Comparison of ENCODE assay signal across 9 mouse cellular contexts in the genomic region with DNA sequence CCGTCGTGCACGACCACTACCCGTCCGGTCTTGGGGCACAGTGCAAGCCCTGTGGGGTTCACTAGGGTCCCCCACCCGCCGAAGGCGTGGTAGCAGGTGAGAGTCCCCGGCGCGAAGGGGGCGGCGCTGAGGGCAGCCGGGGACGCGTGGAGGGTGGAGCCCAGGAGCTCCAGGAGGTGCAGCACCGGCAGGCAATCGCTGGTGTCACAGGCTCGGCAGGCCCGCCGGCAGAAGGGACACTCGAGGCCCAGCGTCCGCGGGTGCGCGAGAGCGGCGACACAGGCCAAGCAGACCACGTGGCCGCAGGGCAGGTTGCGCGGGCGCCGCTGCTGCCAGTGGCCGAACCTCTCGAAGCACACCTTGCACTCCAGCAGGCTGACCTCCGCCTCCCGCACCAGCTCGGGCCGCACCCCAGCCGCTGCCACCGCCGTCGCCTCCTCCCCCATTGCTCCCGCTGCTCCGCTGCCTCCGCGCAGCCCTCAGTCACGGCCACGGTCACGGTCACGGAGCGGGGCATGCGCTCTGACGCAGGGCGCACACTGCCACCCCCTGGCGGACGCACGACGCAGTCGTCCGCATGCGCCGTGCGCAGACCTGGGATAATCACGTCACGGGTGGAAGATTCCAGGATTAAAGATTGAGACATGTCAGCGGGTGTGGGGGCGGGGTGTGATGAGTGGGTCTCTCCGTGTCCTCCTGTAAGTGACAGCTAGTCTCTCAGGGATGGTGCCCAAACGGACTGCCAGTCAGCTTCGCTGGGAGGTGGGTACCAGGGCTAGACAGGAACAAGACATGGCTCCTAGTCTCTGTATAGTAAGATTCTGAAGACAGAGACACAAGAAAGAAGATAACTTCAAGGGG. TPM values are rescaled to one million over a fixed set of nuclear protein-coding genes. Genes with fewer than 3 reads are reported as not detected.
DNase-seq lines count a peak whose midpoint lies in the region; ATAC-seq lines count a peak whose summit lies in the region.
"Had no signal": no experiment of that assay in that cellular context is flagged by ENCODE, and none has a peak within 500 bp of the region (broad histone marks: within the 10 kb centered on the region; RNA-seq: fewer than 3 reads in every experiment).

Nhlrc1 (minus strand) TSS at position 517 of the 861 bp plus-strand sequence.

- peak within 1 kb of the TSS; percentile 52 for H3K4me3 ChIP-seq in intestine, embryonic 14.5 days (ENCODE audit: low read depth, low read length)

- DNase-seq in adrenal gland, adult 2 months = peak; percentile 90
- DNase-seq in embryo, embryonic 11.5 days (ENCODE audit: low read depth, low spot score) = peak; percentile 62
- DNase-seq in gastrocnemius, postnatal 36 days = peak; percentile 62 to 75
- DNase-seq in intestine, embryonic 14.5 days (ENCODE audit: low spot score) = peak; percentile 82
- peak; percentile 69 to 86 for DNase-seq in left cerebral cortex, postnatal 10 days (ENCODE audit: extremely low spot score in 1 of 2, low spot score in 2 of 2)
- DNase-seq in right cerebral cortex, adult 2 months (ENCODE audit: low spot score in 2 of 2) = peak; percentile 78 to 84
- DNase-seq in urinary bladder, adult 2 months (ENCODE audit: low spot score) = peak; percentile 70

- H3K4me1 ChIP-seq in intestine, embryonic 14.5 days (replicated peaks; ENCODE audit: control insufficient read depth, insufficient read depth, low read length) = no peaks in the 10 kb centered on the region; the same call in 1 of the 2 replicates

- no peaks in the 10 kb centered on the region for H3K27me3 ChIP-seq in intestine, embryonic 14.5 days (replicated peaks; ENCODE audit: control insufficient read depth, insufficient read depth, low read length)

- WGBS in intestine, embryonic 14.5 days = 3% methylated on average over 67 of the region's 73 CpGs

- no peak within 1 kb of the TSS for H3K27ac ChIP-seq in intestine, embryonic 14.5 days (ENCODE audit: low read depth)
- H3K27ac ChIP-seq: macrophage had no signal

- H3K9ac ChIP-seq in intestine, embryonic 14.5 days (ENCODE audit: low read length) = peak within 1 kb of the TSS; percentile 48

- intact Hi-C loops in gastrocnemius, postnatal 36 days (cut with DNase I) = loop anchor here (2.0 to 5.0 kb wide), 2 partner anchors 84 to 292 kb away; no protein-coding TSS in a partner anchor
- intact Hi-C loops in left cerebral cortex, postnatal 10 days (cut with DNase I) = loop anchor here (1.0 to 10.0 kb wide), 3 partner anchors 84 to 290 kb away; partner anchors contain the start of gene Nup153

- ATAC-seq in intestine, embryonic 14.5 days (replicated peaks; ENCODE audit: low FRiP score, low TSS enrichment, low read depth) = peak; percentile 85
- peak; percentile 94 for ATAC-seq in megakaryocyte progenitor cell, adult 5-6 weeks (replicated peaks; ENCODE audit: poor library complexity)

- no peaks in the 10 kb centered on the region for H3K36me3 ChIP-seq in intestine, embryonic 14.5 days (ENCODE audit: control insufficient read depth, insufficient read depth, low read length)

- H3K4me2 ChIP-seq in intestine, embryonic 14.5 days (ENCODE audit: low read length) = peak within 1 kb of the TSS; percentile 94

- H3K9me3 ChIP-seq in intestine, embryonic 14.5 days (ENCODE audit: control insufficient read depth, low read length) = peaks cover 22% of the 10 kb centered on the region

RNA-seq across cellular contexts. Expression of gene Nhlrc1, which starts in this region (rescaled TPM):
- total RNA-seq in adrenal gland, adult 2 months (2021) = 1 to 10 TPM; 3.1 to 7.5 TPM
- polyA plus RNA-seq in adrenal gland, adult 2 months (2012; rRNA removed) = 10.5 and 13.3 TPM in 2 replicates
- total RNA-seq in gastrocnemius, postnatal 36 days (2021) = 1 to 10 TPM; 3.5 to 4.2 TPM
- 2.8 and 3.7 TPM in 2 replicates for polyA plus RNA-seq in intestine, embryonic 14.5 days (2014; fragmentation: Nextera tagmentation; extraction: Ambion mirVana)
- 10 to 100 TPM; 14.7 to 15.4 TPM for total RNA-seq in left cerebral cortex, postnatal 10 days (2021)
- total RNA-seq in megakaryocyte progenitor cell, adult 5-6 weeks (2015) = 2.1 and 2.2 TPM in 2 replicates
- total RNA-seq in megakaryocyte progenitor cell, adult 5-6 weeks (2017) = 2.2 and 4.8 TPM in 2 replicates
- 4.4 and 5.3 TPM in 2 replicates for polyA plus RNA-seq in urinary bladder, adult 2 months (2012; rRNA removed)
